Mouse (Mus musculus) embryonic facial prominence, embryonic 13.5 days (tissue): ENCODE results near the gene Brd9. TPM values are rescaled to one million over a fixed set of nuclear protein-coding genes. Genes with fewer than 3 reads are reported as not detected.

Experiments used
- ATAC-seq: fragments of 200-750 bp; cut with Nextera tagmentation; 2 replicates; pipeline ENCODE4 v1.8.0; 2017; ENCODE audit warnings: low read depth; ENCODE audit not compliant: insufficient number of reproducible peaks, insufficient read depth, low FRiP score, low TSS enrichment
- H3K27ac ChIP-seq: fragments of 300-500 bp; sonication (generic); 2 replicates; pipeline ENCODE4 v1.5.1; 2015; ENCODE audit warnings: moderate library complexity, mild to moderate bottlenecking, inconsistent platforms
- H3K27me3 ChIP-seq: fragments of 300-500 bp; sonication (generic); 2 replicates; pipeline ENCODE4 v1.6.1; 2015; ENCODE audit warnings: mild to moderate bottlenecking, inconsistent platforms
- H3K36me3 ChIP-seq: fragments of 300-500 bp; sonication (generic); 2 replicates; pipeline ENCODE4 v1.6.1; 2015; ENCODE audit warnings: mild to moderate bottlenecking, inconsistent platforms
- H3K4me1 ChIP-seq: fragments of 300-500 bp; sonication (generic); 2 replicates; pipeline ENCODE4 v1.6.1; 2015; ENCODE audit warnings: inconsistent platforms
- H3K4me2 ChIP-seq: fragments of 300-500 bp; sonication (generic); 2 replicates; pipeline ENCODE4 v1.6.1; 2015; ENCODE audit warnings: moderate library complexity, mild to moderate bottlenecking, inconsistent platforms
- H3K4me3 ChIP-seq: fragments of 300-500 bp; sonication (generic); 2 replicates; pipeline ENCODE4 v1.5.1; 2015; ENCODE audit warnings: mild to moderate bottlenecking, inconsistent platforms
- H3K9ac ChIP-seq: fragments of 300-500 bp; sonication (generic); 2 replicates; pipeline ENCODE4 v1.6.1; 2015; ENCODE audit warnings: mild to moderate bottlenecking, inconsistent platforms
- H3K9me3 ChIP-seq: fragments of 300-500 bp; sonication (generic); 2 replicates; pipeline ENCODE4 v1.6.1; 2016; ENCODE audit warnings: inconsistent platforms
- WGBS: fragments of 180-500 bp; shearing (Covaris S2); methylation state at CpG from one replicate; pipeline ENCODE4 v1.1.7; 2015; ENCODE audit warnings: mixed read lengths; 5-methylcytosine and 5-hydroxymethylcytosine counted together
- polyA plus RNA-seq: library from polyadenylated mRNA; unstranded; fragments of >200 nt; fragmentation: Nextera tagmentation; extraction: Ambion mirVana; gene quantifications from 2 replicates; pipeline ENCODE4 v1.2.1, GENCODE M21; 2015

Brd9 gene
- polyA plus RNA-seq, 1 experiment from 2014 or later, result 63.5 TPM

DNA sequence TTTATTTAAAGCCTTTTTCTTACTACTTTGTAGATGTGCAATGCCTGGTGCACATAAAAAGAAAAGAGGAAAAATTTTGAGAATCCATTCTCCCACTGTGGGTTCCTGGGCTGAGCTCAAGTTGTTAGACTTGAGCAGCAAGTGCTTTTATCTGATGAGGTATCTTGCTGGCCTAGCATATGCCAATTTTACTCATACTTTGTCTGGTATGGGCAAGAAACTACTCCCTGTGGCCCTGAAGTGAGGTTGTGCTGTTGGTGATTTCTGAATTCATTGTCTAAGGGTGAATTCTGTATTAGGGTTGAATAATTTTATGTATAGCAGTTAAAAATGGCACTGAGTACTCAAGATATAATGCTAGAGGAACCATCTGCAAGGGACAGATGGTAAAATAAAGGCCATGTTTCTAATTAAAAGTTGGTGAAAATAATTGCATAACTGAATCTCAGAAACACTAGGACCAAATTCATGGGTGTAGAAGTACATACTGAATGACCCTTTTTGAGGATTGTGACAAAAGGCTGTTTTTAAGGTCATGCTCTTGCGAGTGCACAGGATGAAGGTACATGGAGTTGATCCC lies 16.0 kb downstream of the Brd9 start:
- H3K9ac ChIP-seq, result no peak overlapping the region
- no peak overlapping the region for H3K4me3 ChIP-seq
- no peak overlapping the region for H3K4me2 ChIP-seq
- H3K27ac ChIP-seq, result no peak overlapping the region
- H3K9me3 ChIP-seq, result no peaks in the 10 kb centered on the region
- H3K4me1 ChIP-seq, result no peaks in the 10 kb centered on the region
- no peaks in the 10 kb centered on the region for H3K27me3 ChIP-seq
- WGBS, result 88% methylated on average over 1 of the region's 1 CpGs
- peaks cover 95% of the 10 kb centered on the region for H3K36me3 ChIP-seq
- ATAC-seq, result no peak

DNA sequence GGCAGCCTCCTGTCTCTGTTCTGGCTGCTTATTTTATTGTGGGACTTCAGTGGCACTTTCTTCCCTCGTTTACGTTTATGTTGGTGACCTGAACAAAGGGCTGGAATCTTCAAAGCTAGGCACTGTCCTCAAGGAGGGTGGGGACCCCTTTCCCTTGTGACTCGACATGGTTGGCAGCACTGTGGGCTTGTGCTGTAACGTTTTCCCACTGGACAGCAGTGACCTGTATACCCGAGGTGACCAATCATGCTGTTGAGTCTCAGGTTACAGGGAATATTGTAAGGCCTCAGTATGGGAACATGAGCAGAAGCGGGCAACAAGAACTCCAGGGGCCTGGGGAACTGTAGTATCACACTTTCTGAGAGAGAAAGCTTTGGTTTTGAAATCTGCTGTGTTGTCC lies 17.1 kb downstream of the Brd9 start:
- Histone ChIP-seq H3K9ac (no peak overlapping the region), H3K4me3 (no peak overlapping the region), H3K27ac (no peak overlapping the region), H3K4me1 (no peaks in the 10 kb centered on the region), H3K4me2 (no peak overlapping the region), H3K9me3 (no peaks in the 10 kb centered on the region), H3K36me3 (peaks cover 95% of the 10 kb centered on the region), H3K27me3 (no peaks in the 10 kb centered on the region)
- ATAC-seq, result no peak
- WGBS, result 58% methylated on average over 6 of the region's 6 CpGs

DNA sequence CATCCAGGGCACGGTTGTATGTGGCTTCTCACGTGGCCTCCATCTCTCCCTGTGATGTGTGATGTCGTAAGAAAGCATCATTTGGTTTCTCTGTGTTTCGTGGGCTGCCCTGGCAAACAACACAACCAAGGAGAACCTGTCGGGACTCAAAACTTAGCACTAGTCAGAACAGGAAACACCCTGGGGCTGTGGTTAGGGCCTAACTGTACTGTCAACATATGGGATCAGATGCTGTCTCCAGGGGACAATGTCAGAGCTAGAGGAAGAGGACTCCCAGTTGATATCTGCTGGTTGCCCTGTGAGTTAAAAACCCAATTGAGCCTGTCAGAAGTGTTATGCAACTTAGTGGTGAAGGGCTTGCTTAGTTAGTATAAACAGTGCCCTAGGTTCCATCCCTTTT lies 17.9 kb downstream of the Brd9 start:
- WGBS, result 81% methylated on average over 5 of the region's 5 CpGs

DNA sequence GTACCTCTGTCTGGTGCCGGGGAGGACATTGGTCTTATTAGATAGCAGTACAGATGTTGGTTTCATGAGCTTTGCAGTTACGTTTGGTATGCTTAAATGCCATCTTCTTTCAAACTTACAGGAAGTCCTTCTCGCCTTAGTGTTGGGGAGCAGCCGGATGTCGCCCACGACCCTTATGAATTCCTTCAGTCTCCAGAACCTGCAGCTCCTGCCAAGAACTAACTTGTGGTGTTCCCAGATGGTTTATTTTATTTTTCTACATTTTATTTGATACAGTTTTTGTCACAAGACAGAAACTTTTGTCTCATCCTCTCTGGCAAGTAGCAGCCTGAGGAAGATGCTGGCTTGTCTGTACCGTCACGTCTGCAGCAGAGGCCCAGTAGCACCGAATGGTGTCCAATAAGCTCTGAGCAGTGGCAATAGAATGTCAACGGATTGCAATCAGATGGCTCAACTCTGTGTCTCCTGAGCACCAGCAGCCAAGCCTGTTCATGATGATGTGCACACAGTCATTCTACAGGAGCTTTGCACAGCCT lies 22.6 kb downstream of the Brd9 start:
- H3K9ac ChIP-seq, result no peak overlapping the region
- H3K27ac ChIP-seq, result no peak overlapping the region
- no peak overlapping the region for H3K4me2 ChIP-seq
- H3K4me1 ChIP-seq, result no peaks in the 10 kb centered on the region
- H3K9me3 ChIP-seq, result no peaks in the 10 kb centered on the region
- no peak overlapping the region for H3K4me3 ChIP-seq
- ATAC-seq, result no peak
- H3K36me3 ChIP-seq, result peaks cover 73% of the 10 kb centered on the region
- 92% methylated on average over 10 of the region's 10 CpGs for WGBS
- no peaks in the 10 kb centered on the region for H3K27me3 ChIP-seq

More for the DNA sequence above, 17.9 kb downstream of the Brd9 start:
- H3K4me2 ChIP-seq, result no peak overlapping the region
- H3K4me3 ChIP-seq, result no peak overlapping the region
- H3K36me3 ChIP-seq, result peaks cover 95% of the 10 kb centered on the region
- H3K9ac ChIP-seq, result no peak overlapping the region
- H3K4me1 ChIP-seq, result no peaks in the 10 kb centered on the region
- H3K9me3 ChIP-seq, result no peaks in the 10 kb centered on the region
- no peak for ATAC-seq
- no peak overlapping the region for H3K27ac ChIP-seq
- H3K27me3 ChIP-seq, result no peaks in the 10 kb centered on the region

DNA sequence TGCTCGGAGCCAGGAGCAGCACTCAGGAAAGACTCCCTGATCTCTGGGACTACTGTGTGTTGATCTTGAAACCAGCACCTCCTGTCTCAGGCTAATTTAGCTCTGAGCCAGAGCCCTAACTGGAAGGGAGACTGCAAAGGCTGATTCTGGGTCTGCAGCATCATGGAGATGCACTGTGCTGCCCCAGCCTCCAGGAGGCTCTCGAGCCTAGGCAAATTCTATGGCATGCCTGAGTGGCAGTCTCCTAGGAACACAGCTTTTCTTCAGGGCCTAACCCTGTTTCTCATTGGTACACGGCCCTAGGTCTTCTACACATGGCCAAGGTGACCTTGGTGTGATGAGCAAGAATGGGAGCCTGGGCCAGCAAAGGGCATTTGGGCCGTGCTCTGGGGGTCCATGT lies 23.6 kb downstream of the Brd9 start:
- Histone ChIP-seq H3K4me2 (no peak overlapping the region), H3K9ac (no peak overlapping the region), H3K9me3 (no peaks in the 10 kb centered on the region), H3K4me1 (no peaks in the 10 kb centered on the region), H3K27ac (no peak overlapping the region), H3K27me3 (no peaks in the 10 kb centered on the region), H3K4me3 (no peak overlapping the region), H3K36me3 (peaks cover 63% of the 10 kb centered on the region)
- ATAC-seq, result no peak
- 84% methylated on average over 4 of the region's 4 CpGs for WGBS

DNA sequence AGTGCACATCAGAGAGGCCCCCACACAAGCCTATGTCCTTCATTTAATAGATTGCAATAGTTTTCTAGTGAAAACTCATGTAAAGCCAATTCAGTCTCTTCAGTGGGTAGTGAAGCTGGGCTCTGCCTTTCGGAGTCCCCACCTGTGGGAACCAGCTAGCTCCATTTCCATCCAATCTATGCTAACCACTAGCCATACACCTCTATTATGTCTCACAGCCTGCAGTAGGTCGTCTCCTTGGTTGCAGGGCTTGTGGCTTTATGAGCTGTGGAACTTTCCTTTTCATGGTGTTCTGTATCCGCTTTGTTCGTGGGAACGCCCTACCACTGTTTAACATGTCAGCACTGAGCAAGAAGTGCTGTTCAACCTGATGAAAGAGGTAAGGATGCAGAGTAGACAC lies 25.9 kb downstream of the Brd9 start, which contains the start of gene Zdhhc11:
Gene Zdhhc11, plus strand, starts transcription at position 301 of the 400 bp plus-strand sequence.
- no peaks in the 10 kb centered on the region for H3K4me1 ChIP-seq
- no peak within 1 kb of the TSS for H3K27ac ChIP-seq
- no peaks in the 10 kb centered on the region for H3K9me3 ChIP-seq
- H3K4me3 ChIP-seq, result no peak within 1 kb of the TSS
- H3K27me3 ChIP-seq, result no peaks in the 10 kb centered on the region
- no peak within 1 kb of the TSS for H3K4me2 ChIP-seq
- ATAC-seq, result no peak
- H3K9ac ChIP-seq, result no peak within 1 kb of the TSS
- peaks cover 41% of the 10 kb centered on the region for H3K36me3 ChIP-seq
- 87% methylated on average over 5 of the region's 5 CpGs for WGBS

DNA sequence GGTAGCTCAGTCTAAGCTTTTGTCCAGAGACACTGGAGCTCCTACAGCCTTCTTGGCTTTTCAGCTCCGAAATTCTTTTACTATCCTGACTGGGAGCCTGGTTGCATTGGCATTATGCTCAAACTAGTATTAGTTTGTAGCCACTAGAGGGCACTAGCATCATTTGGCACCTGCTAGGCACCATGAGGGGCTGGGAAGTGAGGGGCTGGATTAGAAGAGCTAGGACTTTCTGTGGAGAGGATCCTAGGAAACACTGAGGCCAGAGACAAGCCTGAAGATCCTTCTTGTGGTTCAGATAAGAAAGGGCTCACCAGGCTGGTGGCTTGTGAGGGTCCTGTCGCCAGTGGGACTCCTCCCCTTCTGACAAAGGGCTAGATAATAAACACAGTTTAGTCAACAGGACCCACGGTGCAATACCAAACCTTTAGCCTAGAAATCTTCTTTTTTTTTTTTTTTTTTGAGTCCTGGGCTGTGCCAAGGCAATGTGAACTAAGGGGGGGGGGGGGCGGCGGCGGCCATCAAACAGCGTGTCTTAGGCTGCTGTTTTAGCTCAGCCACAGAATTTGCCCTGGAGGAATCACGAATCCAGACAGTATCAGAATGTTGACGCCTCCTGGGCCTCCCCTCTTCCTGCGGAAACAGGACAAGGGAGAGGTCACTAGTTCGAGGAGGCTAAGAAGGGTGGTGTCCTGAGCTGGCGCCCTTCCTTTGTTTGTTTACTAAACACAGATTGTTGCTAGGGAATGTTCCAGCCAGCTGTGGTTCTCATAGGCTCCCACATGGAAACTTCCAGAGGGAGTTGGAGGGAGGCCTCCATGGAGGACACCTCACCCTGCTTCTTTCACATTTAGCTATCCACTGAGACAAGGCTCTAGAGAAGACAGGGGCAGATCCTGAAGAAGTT lies 33.2 kb downstream of the Brd9 start:
- H3K27me3 ChIP-seq, result no peaks in the 10 kb centered on the region
- ATAC-seq, result peak; percentile 52
- H3K4me2 ChIP-seq, result peak overlapping the region; percentile 44
- 23% methylated on average over 12 of the region's 12 CpGs for WGBS
- no peak overlapping the region for H3K4me3 ChIP-seq
- no peaks in the 10 kb centered on the region for H3K36me3 ChIP-seq
- H3K9ac ChIP-seq, result no peak overlapping the region; the same call in 1 of the 2 replicates
- 0 out of 2 replicates have a peak, but pooled peaks cover 4% of the 10 kb centered on the region for H3K4me1 ChIP-seq
- no peak overlapping the region for H3K27ac ChIP-seq
- no peaks in the 10 kb centered on the region for H3K9me3 ChIP-seq

DNA sequence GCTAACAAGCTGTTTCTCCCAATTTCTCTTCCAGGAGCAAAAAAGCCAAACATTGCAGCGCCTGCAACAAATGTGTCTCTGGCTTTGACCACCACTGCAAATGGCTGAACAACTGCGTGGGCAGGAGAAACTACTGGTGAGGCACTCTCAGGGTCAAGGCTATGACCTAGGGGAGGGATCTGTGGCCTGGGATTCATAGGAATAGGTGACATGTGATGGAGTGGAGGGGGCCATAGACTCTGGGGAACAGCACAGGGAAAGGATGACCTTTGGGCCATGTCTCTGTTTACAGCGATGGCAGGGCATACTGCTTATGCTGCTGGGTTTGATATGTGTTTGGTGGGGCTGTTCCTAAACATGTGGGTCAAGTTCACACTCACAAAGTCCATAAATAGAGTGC lies 36.9 kb downstream of the Brd9 start:
- ATAC-seq, result no peak
- WGBS, result 88% methylated on average over 3 of the region's 3 CpGs
- H3K4me1 ChIP-seq, result 0 out of 2 replicates have a peak, but pooled peaks cover 4% of the 10 kb centered on the region
- no peak overlapping the region for H3K27ac ChIP-seq
- H3K36me3 ChIP-seq, result no peaks in the 10 kb centered on the region
- no peaks in the 10 kb centered on the region for H3K27me3 ChIP-seq
- no peak overlapping the region for H3K4me2 ChIP-seq
- H3K4me3 ChIP-seq, result no peak overlapping the region
- no peaks in the 10 kb centered on the region for H3K9me3 ChIP-seq
- H3K9ac ChIP-seq, result no peak overlapping the region

DNA sequence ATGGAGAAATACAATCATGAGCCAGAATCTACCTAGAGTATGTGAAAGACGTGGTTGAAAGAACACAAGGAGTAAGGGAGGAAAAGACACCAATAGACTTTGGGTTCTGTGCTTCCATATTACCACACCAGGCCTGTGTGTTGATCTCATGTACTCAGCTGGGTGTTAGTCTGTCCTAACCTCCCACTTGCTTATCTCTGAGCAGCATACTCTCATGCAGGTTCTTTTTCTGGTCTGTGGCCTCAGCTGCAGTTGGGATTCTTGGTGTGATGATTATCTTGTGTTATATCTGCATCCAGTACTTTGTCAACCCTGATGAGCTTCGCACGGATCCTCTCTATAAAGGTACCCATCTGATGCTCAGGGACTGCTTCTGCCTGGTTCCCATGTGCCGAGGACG lies 39.3 kb downstream of the Brd9 start:
- no peak overlapping the region for H3K9ac ChIP-seq
- H3K9me3 ChIP-seq, result no peaks in the 10 kb centered on the region
- H3K4me1 ChIP-seq, result no peaks in the 10 kb centered on the region
- ATAC-seq, result no peak
- no peak overlapping the region for H3K4me2 ChIP-seq
- no peaks in the 10 kb centered on the region for H3K36me3 ChIP-seq
- no peak overlapping the region for H3K4me3 ChIP-seq
- H3K27me3 ChIP-seq, result no peaks in the 10 kb centered on the region
- 88% methylated on average over 5 of the region's 5 CpGs for WGBS
- no peak overlapping the region for H3K27ac ChIP-seq

DNA sequence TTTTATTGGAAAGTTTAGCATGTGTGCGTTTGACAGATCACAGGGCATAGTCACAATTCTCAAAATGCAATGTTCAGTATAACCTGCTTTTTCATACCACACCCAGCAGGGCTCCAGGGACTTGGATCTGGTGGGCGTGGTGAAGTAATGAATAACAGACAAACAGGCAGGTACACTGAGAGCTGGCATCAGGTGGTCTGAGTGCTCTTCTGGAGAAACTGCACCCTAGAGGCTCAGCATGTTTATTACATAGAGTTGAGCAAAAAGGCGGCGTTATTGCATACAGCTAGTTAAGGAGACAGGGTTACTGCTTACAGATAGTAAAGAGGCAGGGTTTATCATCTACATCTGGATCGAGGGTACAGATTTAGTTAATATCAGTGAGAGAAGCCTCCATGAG lies 52.7 kb downstream of the Brd9 start:
- Histone ChIP-seq H3K4me2 (no peak overlapping the region), H3K9me3 (no peaks in the 10 kb centered on the region), H3K27me3 (no peaks in the 10 kb centered on the region), H3K4me3 (no peak overlapping the region), H3K9ac (no peak overlapping the region), H3K36me3 (no peaks in the 10 kb centered on the region), H3K27ac (no peak overlapping the region), H3K4me1 (no peaks in the 10 kb centered on the region)
- 76% methylated on average over 5 of the region's 5 CpGs for WGBS
- ATAC-seq, result 0 out of 2 replicates have a peak, but pooled peaks have one; percentile 37

DNA sequence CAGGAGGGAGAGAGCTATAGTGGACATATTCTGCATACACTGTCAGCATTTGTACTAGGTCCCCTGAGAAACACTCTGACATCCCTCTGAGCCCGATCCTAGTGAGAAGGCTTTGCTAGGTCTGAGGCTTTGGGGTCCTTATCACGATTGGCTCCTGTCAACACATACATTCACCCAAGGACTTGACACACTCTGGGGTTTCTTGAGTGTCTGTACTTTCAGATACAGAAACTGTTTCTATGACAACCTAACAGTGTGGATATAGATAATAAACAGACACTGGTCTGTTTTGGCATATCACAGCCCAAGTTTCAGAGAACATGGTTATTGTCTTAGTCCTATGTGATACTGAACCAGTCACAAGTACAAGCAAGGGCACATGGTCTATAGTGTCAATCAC lies 53.1 kb downstream of the Brd9 start:
- Histone ChIP-seq H3K9ac (no peak overlapping the region), H3K4me1 (no peaks in the 10 kb centered on the region), H3K4me3 (no peak overlapping the region), H3K27ac (no peak overlapping the region), H3K36me3 (no peaks in the 10 kb centered on the region), H3K27me3 (no peaks in the 10 kb centered on the region), H3K9me3 (no peaks in the 10 kb centered on the region), H3K4me2 (no peak overlapping the region)
- WGBS, result 81% methylated on average over 2 of the region's 2 CpGs
- no peak for ATAC-seq

DNA sequence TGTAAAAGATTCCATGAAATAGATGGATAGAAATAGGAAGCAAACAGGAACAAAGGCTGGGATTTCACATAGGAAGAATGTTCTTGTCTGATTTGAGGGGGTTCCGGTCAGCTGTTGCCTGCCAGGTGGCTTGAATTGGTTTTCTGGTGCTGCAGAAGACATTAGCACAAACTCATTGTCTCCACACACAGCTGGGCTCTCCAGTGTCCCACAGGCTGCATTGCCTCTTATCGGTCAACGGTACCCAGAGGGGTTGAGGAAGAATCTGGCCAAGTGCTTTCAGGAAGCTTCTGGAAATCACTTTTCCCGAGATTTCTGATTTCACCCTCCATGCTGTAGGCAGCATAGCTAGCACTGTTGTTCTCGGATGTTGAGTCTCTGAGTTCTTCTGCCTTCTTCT lies 53.7 kb downstream of the Brd9 start:
- no peak for ATAC-seq
- H3K27me3 ChIP-seq, result no peaks in the 10 kb centered on the region
- no peak overlapping the region for H3K4me2 ChIP-seq
- no peak overlapping the region for H3K9ac ChIP-seq
- H3K4me3 ChIP-seq, result no peak overlapping the region
- H3K27ac ChIP-seq, result no peak overlapping the region
- H3K9me3 ChIP-seq, result no peaks in the 10 kb centered on the region
- H3K4me1 ChIP-seq, result no peaks in the 10 kb centered on the region
- no peaks in the 10 kb centered on the region for H3K36me3 ChIP-seq
- 86% methylated on average over 5 of the region's 5 CpGs for WGBS
